Mouse (Mus musculus): ENCODE data around the gene Prkcz. TPM values are rescaled to one million over a fixed set of nuclear protein-coding genes. Genes with fewer than 3 reads are reported as not detected.

Prkcz gene
- polyA plus RNA-seq, 1 experiment = 33.3 TPM

DNA sequence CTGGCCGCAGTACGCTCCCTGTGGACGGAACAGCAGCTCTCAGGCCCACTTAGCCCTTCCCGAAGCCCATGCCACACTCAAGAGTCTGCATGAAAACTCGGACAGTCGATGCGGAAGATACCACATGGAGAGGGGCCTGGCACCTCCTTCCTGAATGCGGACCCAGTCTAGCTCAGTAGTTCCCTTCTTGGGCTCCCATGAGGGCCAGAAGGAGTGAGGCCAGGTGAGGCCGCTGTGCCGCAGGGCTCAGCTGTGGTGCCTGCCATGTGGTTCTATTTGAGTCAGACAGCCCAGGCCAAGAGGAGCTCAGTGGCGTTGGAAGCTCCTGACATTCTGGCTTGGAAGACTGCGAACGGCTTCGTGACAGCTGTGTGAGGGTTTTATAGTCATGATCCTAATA lies 66.8 kb downstream of the Prkcz start:
- TF ChIP-seq POLR2A (IDR thresholded peaks at IDR 0.05; ENCODE audit: insufficient read depth, low read length) = no peak
- no peak for TF ChIP-seq EP300 (IDR thresholded peaks at IDR 0.05; ENCODE audit: insufficient read depth, low read depth, low read length)
- TF ChIP-seq CTCF (IDR thresholded peaks at IDR 0.05; ENCODE audit: low read depth, low read length) = no peak
- no peaks in the 10 kb centered on the region for H3K9me3 ChIP-seq (replicated peaks; ENCODE audit: control insufficient read depth, insufficient read depth, low read length, poor library complexity, severe bottlenecking)
- no peak overlapping the region for H3K27ac ChIP-seq (ENCODE audit: insufficient read depth, low read length)
- H3K4me3 ChIP-seq (ENCODE audit: low read depth, low read length) = no peak overlapping the region
- H3K36me3 ChIP-seq (ENCODE audit: control insufficient read depth, insufficient read depth, low read length, poor library complexity, severe bottlenecking) = no peaks in the 10 kb centered on the region
- H3K27me3 ChIP-seq (ENCODE audit: control insufficient read depth, insufficient read depth, low read length, poor library complexity, severe bottlenecking) = no peaks in the 10 kb centered on the region
- no peaks in the 10 kb centered on the region for H3K4me1 ChIP-seq (ENCODE audit: control insufficient read depth, insufficient read depth, low read length)
- no peak overlapping the region for H3K9ac ChIP-seq (ENCODE audit: low read depth, poor library complexity, severe bottlenecking)

DNA sequence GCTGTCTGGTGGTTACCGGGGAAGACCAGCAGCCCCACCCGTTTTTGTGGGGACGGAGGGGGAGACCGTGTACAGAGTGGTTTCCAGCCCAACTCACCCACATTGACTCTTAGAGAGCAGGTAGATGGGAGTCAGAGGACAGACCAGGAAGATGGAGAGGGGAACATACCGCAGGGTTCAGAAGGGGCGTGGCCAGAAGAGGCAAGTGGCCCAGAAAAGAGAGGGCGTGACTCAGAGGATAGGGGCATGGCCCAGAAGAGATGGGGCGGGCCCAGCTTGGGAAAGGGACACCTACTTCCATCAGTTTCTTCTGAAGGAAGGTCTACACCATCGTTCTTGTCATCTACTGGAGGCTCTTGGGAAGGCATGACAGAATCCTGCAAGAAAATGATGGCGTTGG lies 68.3 kb downstream of the Prkcz start:
- no peak overlapping the region for H3K9ac ChIP-seq (ENCODE audit: low read depth, poor library complexity, severe bottlenecking)
- TF ChIP-seq POLR2A (IDR thresholded peaks at IDR 0.05; ENCODE audit: insufficient read depth, low read length) (no peak), EP300 (IDR thresholded peaks at IDR 0.05; ENCODE audit: insufficient read depth, low read depth, low read length) (no peak), CTCF (IDR thresholded peaks at IDR 0.05; ENCODE audit: low read depth, low read length) (no peak)

DNA sequence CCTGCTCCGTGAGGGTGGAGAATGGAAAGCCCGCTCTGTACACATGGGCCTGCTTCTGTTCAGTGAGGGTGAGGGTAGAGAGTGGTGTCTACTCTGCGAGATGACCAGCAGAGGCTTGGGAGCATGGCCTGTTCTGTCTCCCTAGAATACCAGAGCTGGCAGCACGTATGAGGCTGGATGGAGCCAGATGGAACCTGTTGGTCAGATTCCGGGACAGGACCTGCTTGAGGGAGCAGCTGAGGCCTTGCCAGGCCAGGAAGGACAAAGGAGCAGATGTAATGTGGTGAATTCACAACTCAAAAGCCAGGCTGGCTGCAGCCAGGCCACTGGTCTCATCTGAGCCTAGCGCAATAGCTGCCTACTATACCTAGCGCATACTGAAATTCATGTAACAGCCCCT lies 71.1 kb downstream of the Prkcz start:
- H3K27ac ChIP-seq (ENCODE audit: insufficient read depth, low read length) = no peak overlapping the region
- no peaks in the 10 kb centered on the region for H3K27me3 ChIP-seq (ENCODE audit: control insufficient read depth, insufficient read depth, low read length, poor library complexity, severe bottlenecking)
- H3K4me3 ChIP-seq (ENCODE audit: low read depth, low read length) = no peak overlapping the region
- no peak for TF ChIP-seq POLR2A (IDR thresholded peaks at IDR 0.05; ENCODE audit: insufficient read depth, low read length)
- TF ChIP-seq CTCF (IDR thresholded peaks at IDR 0.05; ENCODE audit: low read depth, low read length) = no peak
- TF ChIP-seq EP300 (IDR thresholded peaks at IDR 0.05; ENCODE audit: insufficient read depth, low read depth, low read length) = no peak
- no peaks in the 10 kb centered on the region for H3K36me3 ChIP-seq (ENCODE audit: control insufficient read depth, insufficient read depth, low read length, poor library complexity, severe bottlenecking)
- H3K9ac ChIP-seq (ENCODE audit: low read depth, poor library complexity, severe bottlenecking) = no peak overlapping the region
- H3K4me1 ChIP-seq (ENCODE audit: control insufficient read depth, insufficient read depth, low read length) = no peaks in the 10 kb centered on the region
- H3K9me3 ChIP-seq (replicated peaks; ENCODE audit: control insufficient read depth, insufficient read depth, low read length, poor library complexity, severe bottlenecking) = no peaks in the 10 kb centered on the region

More for the DNA sequence above, 68.3 kb downstream of the Prkcz start:
- Histone ChIP-seq H3K36me3 (ENCODE audit: control insufficient read depth, insufficient read depth, low read length, poor library complexity, severe bottlenecking) (no peaks in the 10 kb centered on the region), H3K27me3 (ENCODE audit: control insufficient read depth, insufficient read depth, low read length, poor library complexity, severe bottlenecking) (no peaks in the 10 kb centered on the region), H3K27ac (ENCODE audit: insufficient read depth, low read length) (no peak overlapping the region), H3K4me1 (ENCODE audit: control insufficient read depth, insufficient read depth, low read length) (no peaks in the 10 kb centered on the region), H3K9me3 (replicated peaks; ENCODE audit: control insufficient read depth, insufficient read depth, low read length, poor library complexity, severe bottlenecking) (no peaks in the 10 kb centered on the region), H3K4me3 (ENCODE audit: low read depth, low read length) (no peak overlapping the region)

GRCm38 (mm10) chr4:155288586-155288985 lies 72.6 kb downstream of the Prkcz start:
- Histone ChIP-seq H3K9ac (ENCODE audit: low read depth, poor library complexity, severe bottlenecking) (no peak overlapping the region), H3K9me3 (replicated peaks; ENCODE audit: control insufficient read depth, insufficient read depth, low read length, poor library complexity, severe bottlenecking) (no peaks in the 10 kb centered on the region), H3K36me3 (ENCODE audit: control insufficient read depth, insufficient read depth, low read length, poor library complexity, severe bottlenecking) (no peaks in the 10 kb centered on the region), H3K27me3 (ENCODE audit: control insufficient read depth, insufficient read depth, low read length, poor library complexity, severe bottlenecking) (no peaks in the 10 kb centered on the region), H3K4me3 (ENCODE audit: low read depth, low read length) (no peak overlapping the region), H3K27ac (ENCODE audit: insufficient read depth, low read length) (no peak overlapping the region), H3K4me1 (ENCODE audit: control insufficient read depth, insufficient read depth, low read length) (no peaks in the 10 kb centered on the region)
- no peak for TF ChIP-seq EP300 (IDR thresholded peaks at IDR 0.05; ENCODE audit: insufficient read depth, low read depth, low read length)
- TF ChIP-seq CTCF (IDR thresholded peaks at IDR 0.05; ENCODE audit: low read depth, low read length) = no peak
- TF ChIP-seq POLR2A (IDR thresholded peaks at IDR 0.05; ENCODE audit: insufficient read depth, low read length) = no peak

GRCm38 (mm10) chr4:155287713-155288112 lies 73.4 kb downstream of the Prkcz start:
- H3K27ac ChIP-seq (ENCODE audit: insufficient read depth, low read length) = no peak overlapping the region
- TF ChIP-seq POLR2A (IDR thresholded peaks at IDR 0.05; ENCODE audit: insufficient read depth, low read length) = no peak
- no peak for TF ChIP-seq EP300 (IDR thresholded peaks at IDR 0.05; ENCODE audit: insufficient read depth, low read depth, low read length)
- no peak for TF ChIP-seq CTCF (IDR thresholded peaks at IDR 0.05; ENCODE audit: low read depth, low read length)

GRCm38 (mm10) chr4:155286090-155286489 lies 75.1 kb downstream of the Prkcz start:
- Histone ChIP-seq H3K27ac (ENCODE audit: insufficient read depth, low read length) (no peak overlapping the region), H3K4me3 (ENCODE audit: low read depth, low read length) (no peak overlapping the region), H3K4me1 (ENCODE audit: control insufficient read depth, insufficient read depth, low read length) (no peaks in the 10 kb centered on the region), H3K36me3 (ENCODE audit: control insufficient read depth, insufficient read depth, low read length, poor library complexity, severe bottlenecking) (no peaks in the 10 kb centered on the region), H3K9ac (ENCODE audit: low read depth, poor library complexity, severe bottlenecking) (no peak overlapping the region), H3K27me3 (ENCODE audit: control insufficient read depth, insufficient read depth, low read length, poor library complexity, severe bottlenecking) (no peaks in the 10 kb centered on the region), H3K9me3 (replicated peaks; ENCODE audit: control insufficient read depth, insufficient read depth, low read length, poor library complexity, severe bottlenecking) (no peaks in the 10 kb centered on the region)
- no peak for TF ChIP-seq POLR2A (IDR thresholded peaks at IDR 0.05; ENCODE audit: insufficient read depth, low read length)
- no peak for TF ChIP-seq EP300 (IDR thresholded peaks at IDR 0.05; ENCODE audit: insufficient read depth, low read depth, low read length)
- TF ChIP-seq CTCF (IDR thresholded peaks at IDR 0.05; ENCODE audit: low read depth, low read length) = no peak

More at GRCm38 (mm10) chr4:155287713-155288112, 73.4 kb downstream of the Prkcz start:
- H3K27me3 ChIP-seq (ENCODE audit: control insufficient read depth, insufficient read depth, low read length, poor library complexity, severe bottlenecking) = no peaks in the 10 kb centered on the region
- H3K36me3 ChIP-seq (ENCODE audit: control insufficient read depth, insufficient read depth, low read length, poor library complexity, severe bottlenecking) = no peaks in the 10 kb centered on the region
- H3K4me3 ChIP-seq (ENCODE audit: low read depth, low read length) = no peak overlapping the region
- H3K4me1 ChIP-seq (ENCODE audit: control insufficient read depth, insufficient read depth, low read length) = no peaks in the 10 kb centered on the region
- H3K9me3 ChIP-seq (replicated peaks; ENCODE audit: control insufficient read depth, insufficient read depth, low read length, poor library complexity, severe bottlenecking) = no peaks in the 10 kb centered on the region
- H3K9ac ChIP-seq (ENCODE audit: low read depth, poor library complexity, severe bottlenecking) = no peak overlapping the region
